Mouse (Mus musculus): ENCODE results near the gene Srpk1. TPM values are rescaled to one million over a fixed set of nuclear protein-coding genes. Genes with fewer than 3 reads are reported as not detected.

Gene Srpk1
- 19.0 and 31.0 TPM in 2 replicates for polyA plus RNA-seq (2012; ENCODE audit: insufficient read depth, insufficient read length, missing spikeins)

GRCm38 (mm10) chr17:28622300-28622759 lies at the start of gene Srpk1:
Gene Srpk1, minus strand, starts transcription at chr17:28622709.
- peak within 1 kb of the TSS; percentile 96 for H3K4me3 ChIP-seq (ENCODE audit: insufficient read depth, low read depth, low read length)
- H3K27ac ChIP-seq (replicated peaks; ENCODE audit: low read depth, low read length): peak within 1 kb of the TSS; percentile 66
- H3K4me1 ChIP-seq (ENCODE audit: control insufficient read depth, insufficient read depth, insufficient read length, low read length): peaks cover 12% of the 10 kb centered on the region

- Histone ChIP-seq H3K4me3 (ENCODE audit: insufficient read depth, low read depth, low read length) (no peak overlapping the region), H3K27ac (replicated peaks; ENCODE audit: low read depth, low read length) (no peak overlapping the region), H3K4me1 (ENCODE audit: control insufficient read depth, insufficient read depth, insufficient read length, low read length) (no peaks in the 10 kb centered on the region)
These were observed 37.1 kb upstream of the Srpk1 start for GRCm38 (mm10) chr17:28659564-28659963.

- Histone ChIP-seq H3K4me3 (ENCODE audit: insufficient read depth, low read depth, low read length) (no peak overlapping the region), H3K4me1 (ENCODE audit: control insufficient read depth, insufficient read depth, insufficient read length, low read length) (no peaks in the 10 kb centered on the region), H3K27ac (replicated peaks; ENCODE audit: low read depth, low read length) (no peak overlapping the region)
These were observed 35.4 kb upstream of the Srpk1 start for GRCm38 (mm10) chr17:28657936-28658335.

GRCm38 (mm10) chr17:28650268-28650667 lies 27.8 kb upstream of the Srpk1 start:
- Histone ChIP-seq H3K27ac (replicated peaks; ENCODE audit: low read depth, low read length) (no peak overlapping the region), H3K4me1 (ENCODE audit: control insufficient read depth, insufficient read depth, insufficient read length, low read length) (no peaks in the 10 kb centered on the region), H3K4me3 (ENCODE audit: insufficient read depth, low read depth, low read length) (no peak overlapping the region)

GRCm38 (mm10) chr17:28648607-28649370 lies 26.3 kb upstream of the Srpk1 start:
- Histone ChIP-seq H3K4me1 (ENCODE audit: control insufficient read depth, insufficient read depth, insufficient read length, low read length) (no peaks in the 10 kb centered on the region), H3K27ac (replicated peaks; ENCODE audit: low read depth, low read length) (no peak overlapping the region)

GRCm38 (mm10) chr17:28646221-28646620 lies 23.7 kb upstream of the Srpk1 start:
- H3K4me3 ChIP-seq (ENCODE audit: insufficient read depth, low read depth, low read length): no peak overlapping the region
- H3K4me1 ChIP-seq (ENCODE audit: control insufficient read depth, insufficient read depth, insufficient read length, low read length): no peaks in the 10 kb centered on the region
- no peak overlapping the region for H3K27ac ChIP-seq (replicated peaks; ENCODE audit: low read depth, low read length)

More at GRCm38 (mm10) chr17:28648607-28649370, 26.3 kb upstream of the Srpk1 start:
- no peak overlapping the region for H3K4me3 ChIP-seq (ENCODE audit: insufficient read depth, low read depth, low read length)

GRCm38 (mm10) chr17:28644112-28644511 lies 21.6 kb upstream of the Srpk1 start:
- H3K27ac ChIP-seq (replicated peaks; ENCODE audit: low read depth, low read length): no peak overlapping the region
- no peaks in the 10 kb centered on the region for H3K4me1 ChIP-seq (ENCODE audit: control insufficient read depth, insufficient read depth, insufficient read length, low read length)
- no peak overlapping the region for H3K4me3 ChIP-seq (ENCODE audit: insufficient read depth, low read depth, low read length)

- H3K27ac ChIP-seq (replicated peaks; ENCODE audit: low read depth, low read length): no peak overlapping the region
- no peaks in the 10 kb centered on the region for H3K4me1 ChIP-seq (ENCODE audit: control insufficient read depth, insufficient read depth, insufficient read length, low read length)
These were observed 21.2 kb upstream of the Srpk1 start for GRCm38 (mm10) chr17:28643697-28644096.

GRCm38 (mm10) chr17:28640113-28640512 lies 17.6 kb upstream of the Srpk1 start:
- Histone ChIP-seq H3K4me1 (ENCODE audit: control insufficient read depth, insufficient read depth, insufficient read length, low read length) (no peaks in the 10 kb centered on the region), H3K4me3 (ENCODE audit: insufficient read depth, low read depth, low read length) (no peak overlapping the region), H3K27ac (replicated peaks; ENCODE audit: low read depth, low read length) (no peak overlapping the region)

More at GRCm38 (mm10) chr17:28643697-28644096, 21.2 kb upstream of the Srpk1 start:
- H3K4me3 ChIP-seq (ENCODE audit: insufficient read depth, low read depth, low read length): no peak overlapping the region

GRCm38 (mm10) chr17:28637711-28638690 lies 15.5 kb upstream of the Srpk1 start:
- Histone ChIP-seq H3K4me1 (ENCODE audit: control insufficient read depth, insufficient read depth, insufficient read length, low read length) (no peaks in the 10 kb centered on the region), H3K4me3 (ENCODE audit: insufficient read depth, low read depth, low read length) (no peak overlapping the region), H3K27ac (replicated peaks; ENCODE audit: low read depth, low read length) (no peak overlapping the region)

GRCm38 (mm10) chr17:28635842-28636241 lies 13.3 kb upstream of the Srpk1 start:
- Histone ChIP-seq H3K4me3 (ENCODE audit: insufficient read depth, low read depth, low read length) (no peak overlapping the region), H3K27ac (replicated peaks; ENCODE audit: low read depth, low read length) (no peak overlapping the region), H3K4me1 (ENCODE audit: control insufficient read depth, insufficient read depth, insufficient read length, low read length) (no peaks in the 10 kb centered on the region)

- no peak overlapping the region for H3K4me3 ChIP-seq (ENCODE audit: insufficient read depth, low read depth, low read length)
- H3K4me1 ChIP-seq (ENCODE audit: control insufficient read depth, insufficient read depth, insufficient read length, low read length): no peaks in the 10 kb centered on the region
- H3K27ac ChIP-seq (replicated peaks; ENCODE audit: low read depth, low read length): no peak overlapping the region
These were observed 6.6 kb upstream of the Srpk1 start for GRCm38 (mm10) chr17:28629125-28629524.

GRCm38 (mm10) chr17:28628248-28629124 lies 6.0 kb upstream of the Srpk1 start:
- Histone ChIP-seq H3K4me1 (ENCODE audit: control insufficient read depth, insufficient read depth, insufficient read length, low read length) (no peaks in the 10 kb centered on the region), H3K27ac (replicated peaks; ENCODE audit: low read depth, low read length) (no peak overlapping the region), H3K4me3 (ENCODE audit: insufficient read depth, low read depth, low read length) (no peak overlapping the region)

- Histone ChIP-seq H3K4me1 (ENCODE audit: control insufficient read depth, insufficient read depth, insufficient read length, low read length) (no peaks in the 10 kb centered on the region), H3K4me3 (ENCODE audit: insufficient read depth, low read depth, low read length) (no peak overlapping the region), H3K27ac (replicated peaks; ENCODE audit: low read depth, low read length) (no peak overlapping the region)
These were observed 4.4 kb upstream of the Srpk1 start for GRCm38 (mm10) chr17:28626937-28627336.
